Mouse (Mus musculus) liver, adult 2 months (tissue): ENCODE results near the gene Mmd.

ENCODE experiments used
- CTCF ChIP-seq: fragments of 200-500 bp; IDR thresholded peaks from 2 replicates; pipeline ENCODE4 v1.5.1; 2011; ENCODE audit warnings: low read depth, low read length, control low read depth
- POLR2A ChIP-seq: fragments of 200-500 bp; IDR thresholded peaks from 2 replicates; pipeline ENCODE4 v1.6.1; 2011; ENCODE audit warnings: low read length, control low read depth; ENCODE audit not compliant: insufficient read depth; ENCODE audit errors: extremely low read depth

DNA sequence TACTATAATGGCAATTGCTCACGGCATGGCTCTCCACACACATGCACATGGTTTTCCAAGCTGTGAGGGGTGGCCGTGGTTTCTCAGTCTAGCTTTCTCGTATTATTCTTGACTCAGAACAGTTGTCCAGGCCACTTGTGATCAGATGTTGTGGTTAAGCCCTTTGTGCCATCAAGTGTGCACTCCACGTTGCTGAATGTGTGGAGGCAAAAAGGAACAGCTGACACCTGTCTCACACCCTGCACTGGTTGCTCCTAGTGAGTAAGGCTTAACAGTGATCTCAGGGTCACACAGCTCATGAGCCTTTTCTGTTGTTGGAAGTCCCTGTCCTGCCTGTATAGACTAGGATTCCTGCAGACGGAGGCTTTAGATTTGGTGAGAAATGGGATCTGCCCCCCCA lies 56.8 kb downstream of the Mmd start:
- TF ChIP-seq CTCF (no peak), POLR2A (no peak)
